ENCODE assay signal across 25 mouse cellular contexts in the genomic region with DNA sequence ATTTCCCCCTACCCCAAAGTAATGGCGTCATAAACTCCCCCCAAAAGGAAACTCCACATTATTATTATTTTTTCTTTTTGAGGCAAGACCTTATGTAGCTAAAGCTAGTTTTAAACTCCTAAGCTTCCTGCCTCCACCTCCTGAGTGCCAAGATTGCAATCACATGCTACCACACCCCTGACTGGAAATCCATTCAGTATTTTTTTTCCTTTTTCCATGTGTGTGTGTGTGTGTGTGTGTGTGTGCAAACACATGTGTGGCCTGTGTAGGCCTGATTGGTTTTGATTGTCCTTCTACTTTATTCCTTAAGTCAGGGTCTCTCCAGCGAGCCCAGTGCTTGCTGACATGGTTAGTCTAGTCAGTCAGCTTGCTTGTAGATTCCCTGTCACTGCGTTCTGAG. TPM values are rescaled to one million over a fixed set of nuclear protein-coding genes. Genes with fewer than 3 reads are reported as not detected.
A peak's percentile ranks its signal among the peaks of the same experiment; 100 is the strongest.
DNase-seq lines count a peak whose midpoint lies in the region; ATAC-seq and TF ChIP-seq lines count a peak whose summit lies in the region.
"Had no signal": no experiment of that assay in that cellular context is flagged by ENCODE, and none has a peak within 500 bp of the region (broad histone marks: within the 10 kb centered on the region; RNA-seq: fewer than 3 reads in every experiment).

No protein-coding gene starts in this region.

- WGBS in heart, adult 2 months, result 71% methylated on average over 3 of the region's 3 CpGs
- 79% methylated on average over 3 of the region's 3 CpGs for WGBS in heart, embryonic 12.5 days
- WGBS in lung, postnatal 0 days, result 79% methylated on average over 3 of the region's 3 CpGs
- WGBS in stomach, postnatal 0 days, result 66% methylated on average over 3 of the region's 3 CpGs

- TF ChIP-seq POLR2A in heart, adult 2 months (IDR thresholded peaks at IDR 0.05; ENCODE audit: insufficient read depth, low read depth, low read length), result no peak
- TF ChIP-seq POLR2A in myocyte (IDR thresholded peaks at IDR 0.05; ENCODE audit: insufficient read length, low read depth), result no peak

- no peaks in the 10 kb centered on the region for H3K27me3 ChIP-seq in heart, adult 2 months (ENCODE audit: control insufficient read depth, insufficient read depth, low read length)
- no peaks in the 10 kb centered on the region for H3K27me3 ChIP-seq in heart, embryonic 12.5 days (replicated peaks)
- H3K27me3 ChIP-seq in lung, postnatal 0 days (replicated peaks; ENCODE audit: insufficient read depth, low read length), result no peaks in the 10 kb centered on the region
- H3K27me3 ChIP-seq in myocyte (ENCODE audit: control insufficient read depth, insufficient read depth, insufficient read length), result no peaks in the 10 kb centered on the region
- no peaks in the 10 kb centered on the region for H3K27me3 ChIP-seq in stomach, postnatal 0 days (ENCODE audit: control insufficient read depth, insufficient read depth, low read length)
- H3K27me3 ChIP-seq: embryonic facial prominence, embryonic 13.5 days; hindbrain, embryonic 12.5 days had no signal

- no peak for DNase-seq in heart, adult 2 months
- no peak for DNase-seq in lung, postnatal 0 days (ENCODE audit: low spot score)
- DNase-seq in lung, adult 18-20 months, result no peak
- DNase-seq in stomach, postnatal 0 days (ENCODE audit: low spot score), result no peak
- DNase-seq in yolk sac, embryonic 10.5 days (ENCODE audit: low spot score), result no peak
- no peak for DNase-seq in kidney, postnatal 4 days
- DNase-seq: adrenal gland, adult 8-10 months; adrenal gland, postnatal 36 days; cerebellum, adult 11 months; cerebellum, adult 9-10 months; cerebellum, postnatal 25 days; gastrocnemius, postnatal 10 days; heart, postnatal 36 days had no signal

- no peak overlapping the region for H3K4me3 ChIP-seq in heart, adult 2 months
- H3K4me3 ChIP-seq in heart, embryonic 12.5 days, result no peak overlapping the region
- no peak overlapping the region for H3K4me3 ChIP-seq in lung, postnatal 0 days (ENCODE audit: low read depth, low read length)
- no peak overlapping the region for H3K4me3 ChIP-seq in myocyte
- no peak overlapping the region for H3K4me3 ChIP-seq in stomach, postnatal 0 days (ENCODE audit: low read depth, low read length)
- H3K4me3 ChIP-seq: embryonic facial prominence, embryonic 13.5 days; erythroblast, embryonic 14.5 days; forebrain, embryonic 10.5 days; hindbrain, embryonic 12.5 days had no signal

- H3K4me2 ChIP-seq in heart, embryonic 12.5 days, result no peak overlapping the region
- no peak overlapping the region for H3K4me2 ChIP-seq in lung, postnatal 0 days (replicated peaks; ENCODE audit: low read depth, low read length)
- H3K4me2 ChIP-seq in myocyte (ENCODE audit: low read depth), result peak overlapping the region; percentile 30
- H3K4me2 ChIP-seq in stomach, postnatal 0 days (replicated peaks; ENCODE audit: low read depth), result no peak overlapping the region
- H3K4me2 ChIP-seq: embryonic facial prominence, embryonic 13.5 days; heart, embryonic 11.5 days; hindbrain, embryonic 12.5 days had no signal

- no peak for TF ChIP-seq CTCF in heart, adult 2 months (IDR thresholded peaks at IDR 0.05)
- TF ChIP-seq CTCF in lung, postnatal 0 days (IDR thresholded peaks at IDR 0.05), result no peak
- TF ChIP-seq CTCF in stomach, postnatal 0 days (IDR thresholded peaks at IDR 0.05; ENCODE audit: low read depth), result no peak

- H3K9me3 ChIP-seq in heart, embryonic 12.5 days (replicated peaks), result no peaks in the 10 kb centered on the region
- H3K9me3 ChIP-seq in lung, postnatal 0 days (ENCODE audit: low read length), result no peaks in the 10 kb centered on the region
- H3K9me3 ChIP-seq in stomach, postnatal 0 days (ENCODE audit: control insufficient read depth, low read length), result no peaks in the 10 kb centered on the region
- H3K9me3 ChIP-seq: embryonic facial prominence, embryonic 13.5 days; forebrain, embryonic 10.5 days; hindbrain, embryonic 12.5 days had no signal

- peaks cover 3% of the 10 kb centered on the region for H3K36me3 ChIP-seq in heart, adult 2 months (ENCODE audit: control insufficient read depth, insufficient read depth, low read length)
- no peaks in the 10 kb centered on the region for H3K36me3 ChIP-seq in heart, embryonic 12.5 days
- H3K36me3 ChIP-seq in lung, postnatal 0 days (ENCODE audit: insufficient read depth, low read length), result no peaks in the 10 kb centered on the region
- no peaks in the 10 kb centered on the region for H3K36me3 ChIP-seq in myocyte (ENCODE audit: control insufficient read depth, insufficient read depth)
- no peaks in the 10 kb centered on the region for H3K36me3 ChIP-seq in stomach, postnatal 0 days (ENCODE audit: control insufficient read depth, insufficient read depth, low read length)
- H3K36me3 ChIP-seq: embryonic facial prominence, embryonic 13.5 days; forebrain, embryonic 10.5 days; hindbrain, embryonic 12.5 days had no signal

- no peaks in the 10 kb centered on the region for H3K79me2 ChIP-seq in heart, adult 2 months (replicated peaks; ENCODE audit: control insufficient read depth, insufficient read depth, low read length)
- no peaks in the 10 kb centered on the region for H3K79me2 ChIP-seq in myocyte (ENCODE audit: control insufficient read depth, insufficient read depth)

- ATAC-seq in heart, embryonic 12.5 days (ENCODE audit: insufficient number of reproducible peaks, low FRiP score), result no peak
- no peak for ATAC-seq in lung, postnatal 0 days
- ATAC-seq in stomach, postnatal 0 days (ENCODE audit: low FRiP score, low TSS enrichment), result no peak
- ATAC-seq: forebrain, embryonic 14.5 days; hindbrain, embryonic 16.5 days; inflammation-experienced regulatory T-cells, adult 6 months had no signal

- H3K4me1 ChIP-seq in heart, adult 2 months (ENCODE audit: control insufficient read depth, insufficient read depth, low read length), result peaks cover 16% of the 10 kb centered on the region
- peaks cover 25% of the 10 kb centered on the region for H3K4me1 ChIP-seq in heart, embryonic 12.5 days (replicated peaks)
- H3K4me1 ChIP-seq in lung, postnatal 0 days (ENCODE audit: insufficient read depth, low read depth, low read length), result peaks cover 6% of the 10 kb centered on the region; the same call in 1 of the 2 replicates
- peaks cover 4% of the 10 kb centered on the region; the same call in 1 of the 2 replicates for H3K4me1 ChIP-seq in stomach, postnatal 0 days (replicated peaks; ENCODE audit: control insufficient read depth, insufficient read depth)
- H3K4me1 ChIP-seq: hindbrain, embryonic 12.5 days had no signal

- intact Hi-C loops in heart, adult 2 months (cut with DNase I), result no loop called here

- H3K9ac ChIP-seq in heart, adult 2 months (ENCODE audit: low read depth, low read length), result 0 out of 2 replicates have a peak overlapping the region, but pooled peaks have one; percentile 12
- H3K9ac ChIP-seq in heart, embryonic 12.5 days, result no peak overlapping the region
- no peak overlapping the region for H3K9ac ChIP-seq in lung, postnatal 0 days (replicated peaks; ENCODE audit: low read depth)
- H3K9ac ChIP-seq in stomach, postnatal 0 days (ENCODE audit: low read length), result no peak overlapping the region
- H3K9ac ChIP-seq: embryonic facial prominence, embryonic 13.5 days; hindbrain, embryonic 12.5 days had no signal

- H3ac ChIP-seq in myocyte (ENCODE audit: control insufficient read depth, insufficient read length), result no peak overlapping the region

- TF ChIP-seq EP300 in heart, adult 2 months (IDR thresholded peaks at IDR 0.05; ENCODE audit: insufficient read depth, low read depth, low read length), result no peak
- TF ChIP-seq EP300 in lung, postnatal 0 days (IDR thresholded peaks at IDR 0.05), result peak; percentile 33; the same call in 1 of the 2 replicates
- TF ChIP-seq EP300 in stomach, postnatal 0 days (optimal IDR thresholded peaks at IDR 0.05), result no peak

- H3K27ac ChIP-seq in heart, adult 2 months, result peak overlapping the region; percentile 71
- no peak overlapping the region for H3K27ac ChIP-seq in heart, embryonic 12.5 days (ENCODE audit: poor library complexity, severe bottlenecking)
- no peak overlapping the region for H3K27ac ChIP-seq in lung, postnatal 0 days (ENCODE audit: low read length)
- peak overlapping the region; percentile 76; the same call in 1 of the 2 replicates for H3K27ac ChIP-seq in stomach, postnatal 0 days (replicated peaks)
- H3K27ac ChIP-seq: forebrain, embryonic 10.5 days; hindbrain, embryonic 12.5 days had no signal

TF ChIP-seq in myocyte, 11 proteins besides CTCF, POLR2A, EP300 and RAD21:
- TF ChIP-seq SRF (IDR thresholded peaks at IDR 0.05; ENCODE audit: control insufficient read depth, insufficient read length, low read depth), result no peak

RNA-seq across cellular contexts. Expression of a gene that starts 45.4 kb away (rescaled TPM):
- total RNA-seq in heart, adult 2 months (2021), result 100 to 1,000 TPM; 299 to 348 TPM
- 23.0 and 42.5 TPM in 2 replicates for polyA plus RNA-seq in heart, adult 2 months (2012; rRNA removed)
- 26.0 and 27.1 TPM in 2 replicates for polyA plus RNA-seq in heart, embryonic 12.5 days (2016; fragmentation: Nextera tagmentation; extraction: Ambion mirVana)
- polyA plus RNA-seq in lung, postnatal 0 days (2015; fragmentation: Nextera tagmentation; extraction: Ambion mirVana), result 151 and 163 TPM in 2 replicates
- 93.3 TPM for polyA plus RNA-seq in myocyte (2012; fragmentation: generic; extraction: Trizol)
- polyA plus RNA-seq in stomach, postnatal 0 days (2015; fragmentation: Nextera tagmentation; extraction: Ambion mirVana), result 86.6 and 103 TPM in 2 replicates

RNA-seq across cellular contexts. Expression of a gene that starts 53.3 kb away (rescaled TPM):
- under 1 TPM in 1 of 2 experiments, not detected in 1; 0.73 TPM for total RNA-seq in heart, adult 2 months (2021)
- 0.50 and 2,957 TPM in 2 replicates for polyA plus RNA-seq in heart, adult 2 months (2012; rRNA removed)
- polyA plus RNA-seq in heart, embryonic 12.5 days (2016; fragmentation: Nextera tagmentation; extraction: Ambion mirVana), result not detected in 2 replicates
- 26,192 and 26,425 TPM in 2 replicates for polyA plus RNA-seq in lung, postnatal 0 days (2015; fragmentation: Nextera tagmentation; extraction: Ambion mirVana)
- polyA plus RNA-seq in myocyte (2012; fragmentation: generic; extraction: Trizol), result not detected
- 10.8 and 12.6 TPM in 2 replicates for polyA plus RNA-seq in stomach, postnatal 0 days (2015; fragmentation: Nextera tagmentation; extraction: Ambion mirVana)
- total RNA-seq: adrenal gland, postnatal 36 days; ES-E14; heart, postnatal 36 days had no signal
- polyA plus RNA-seq: cortical plate, adult 2 months; embryonic facial prominence, embryonic 13.5 days; erythroblast, embryonic 14.5 days; forebrain, embryonic 10.5 days; forebrain, embryonic 14.5 days; heart, embryonic 11.5 days; hindbrain, embryonic 12.5 days; hindbrain, embryonic 16.5 days; inflammation-experienced regulatory T-cells, adult 6 months had no signal

Comparison
In these comparisons a context has a peak if more than half of its experiments do, and no peak if none do; other contexts are left out.
1. H3K27ac ChIP-seq: peak in heart, adult 2 months (single experiment) and stomach, postnatal 0 days (single experiment); none in heart, embryonic 12.5 days (single experiment) and lung, postnatal 0 days (single experiment).